Mouse (Mus musculus) cerebellum, postnatal 10 days (tissue): Measurements from ENCODE around the gene Gm5751.
"Not testable (repeated sequence)": the region's sequence is repeated elsewhere in the genome, so short reads cannot be mapped to it uniquely, and the experiment has no call there.

Experiments
- DNase-seq, 2 experiments: peaks; one replicate each; pipeline ENCODE4 v3.0.0; 2021; ENCODE audit warnings: mixed read lengths in 2 of 2

The Gm5751 gene

GRCm38 (mm10) chrX:8873953-8874352 is at the start of gene Gm5751:
TSS of gene Gm5751 (plus strand) at chrX:8874253.
- DNase-seq = not testable (repeated sequence)

GRCm38 (mm10) chrX:8832043-8832442 is 42.0 kb upstream of the Gm5751 start:
- peak; percentile 75 to 84 for DNase-seq

GRCm38 (mm10) chrX:8843694-8844093 is 30.4 kb upstream of the Gm5751 start, which contains the start of gene Gm6592:
TSS of gene Gm6592 (plus strand) at chrX:8843994.
- no peak for DNase-seq

GRCm38 (mm10) chrX:8852486-8852885 is 21.6 kb upstream of the Gm5751 start:
- DNase-seq = no peak

GRCm38 (mm10) chrX:8864331-8864730 is 9.7 kb upstream of the Gm5751 start:
- DNase-seq = peak; percentile 86 to 88

- no peak for DNase-seq
These were observed 10.3 kb downstream of the Gm5751 start for GRCm38 (mm10) chrX:8884336-8884735.

- DNase-seq = no peak
These were observed 17.9 kb downstream of the Gm5751 start for GRCm38 (mm10) chrX:8891975-8892342.

- DNase-seq = peak; percentile 63 to 69
These were observed 18.5 kb downstream of the Gm5751 start, which contains the start of gene B630019K06Rik for GRCm38 (mm10) chrX:8892343-8893155. TSS of gene B630019K06Rik (plus strand) at chrX:8892382.

GRCm38 (mm10) chrX:8893182-8893651 is 19.2 kb downstream of the Gm5751 start:
- peak; percentile 53 to 57 for DNase-seq

GRCm38 (mm10) chrX:8900823-8901222 is 26.8 kb downstream of the Gm5751 start:
- no peak for DNase-seq

- DNase-seq = peak; percentile 19 to 30
These were observed 27.9 kb downstream of the Gm5751 start for GRCm38 (mm10) chrX:8901906-8902472.

- DNase-seq = no peak
These were observed 47.0 kb downstream of the Gm5751 start for GRCm38 (mm10) chrX:8921080-8921479.

- DNase-seq = peak; percentile 27 to 37
These were observed 48.0 kb downstream of the Gm5751 start for GRCm38 (mm10) chrX:8921813-8922607.

GRCm38 (mm10) chrX:8927308-8927707 is 53.3 kb downstream of the Gm5751 start:
- no peak for DNase-seq
